Mouse (Mus musculus) frontal cortex, postnatal 36 days (tissue): ENCODE measurements around the gene Ifnar1.
A peak's percentile ranks its signal among the peaks of the same experiment; 100 is the strongest.

Source experiments
- DNase-seq, 2 experiments: peaks; one replicate each; pipeline ENCODE4 v3.0.0; 2022; ENCODE audit warnings: low spot score in 2 of 2

The Ifnar1 gene

GRCm38 (mm10) chr16:91461066-91461638 lies 23.9 kb upstream of the Ifnar1 start:
- no peak for DNase-seq

GRCm38 (mm10) chr16:91461773-91462181 lies 23.3 kb upstream of the Ifnar1 start:
- DNase-seq: no peak

- DNase-seq: no peak
These were observed 22.4 kb upstream of the Ifnar1 start for GRCm38 (mm10) chr16:91462644-91463043.

- no peak for DNase-seq
These were observed 21.6 kb upstream of the Ifnar1 start for GRCm38 (mm10) chr16:91463400-91463799.

- DNase-seq: no peak
These were observed 21.1 kb upstream of the Ifnar1 start for GRCm38 (mm10) chr16:91463836-91464400.

- DNase-seq: peak; percentile 72 to 74
These were observed 20.2 kb upstream of the Ifnar1 start for GRCm38 (mm10) chr16:91464594-91465504.

- no peak for DNase-seq
These were observed 19.4 kb upstream of the Ifnar1 start for GRCm38 (mm10) chr16:91465505-91466240.

- no peak for DNase-seq
These were observed 18.5 kb upstream of the Ifnar1 start for GRCm38 (mm10) chr16:91466566-91466965.

GRCm38 (mm10) chr16:91470470-91470869 lies 14.6 kb upstream of the Ifnar1 start:
- no peak for DNase-seq

GRCm38 (mm10) chr16:91471481-91471880 lies 13.6 kb upstream of the Ifnar1 start:
- DNase-seq: no peak

GRCm38 (mm10) chr16:91475753-91476152 lies 9.3 kb upstream of the Ifnar1 start:
- no peak for DNase-seq

- DNase-seq: no peak
These were observed 7.0 kb upstream of the Ifnar1 start for GRCm38 (mm10) chr16:91478067-91478466.

- no peak for DNase-seq
These were observed 4.5 kb upstream of the Ifnar1 start for GRCm38 (mm10) chr16:91480517-91480916.

- no peak for DNase-seq
These were observed 651 bp upstream of the Ifnar1 start for GRCm38 (mm10) chr16:91484387-91484786.

GRCm38 (mm10) chr16:91485841-91486240 lies 803 bp downstream of the Ifnar1 start:
- no peak for DNase-seq

GRCm38 (mm10) chr16:91488066-91488465 lies 3.0 kb downstream of the Ifnar1 start:
- no peak for DNase-seq

GRCm38 (mm10) chr16:91490897-91491296 lies 5.9 kb downstream of the Ifnar1 start:
- DNase-seq: no peak

- no peak for DNase-seq
These were observed 6.4 kb downstream of the Ifnar1 start for GRCm38 (mm10) chr16:91491473-91491872.

- no peak for DNase-seq
These were observed 10.5 kb downstream of the Ifnar1 start for GRCm38 (mm10) chr16:91495501-91495900.

- no peak for DNase-seq
These were observed 11.2 kb downstream of the Ifnar1 start for GRCm38 (mm10) chr16:91496206-91496605.

GRCm38 (mm10) chr16:91496766-91497165 lies 11.7 kb downstream of the Ifnar1 start:
- no peak for DNase-seq

GRCm38 (mm10) chr16:91498041-91498440 lies 13.0 kb downstream of the Ifnar1 start:
- DNase-seq: no peak
